Mouse (Mus musculus) bone marrow macrophage, adult 2 months (primary cell): ENCODE results near the gene Gdpd5.

Experiments
- CTCF ChIP-seq: IDR thresholded peaks from 2 replicates; pipeline ENCODE4 v1.5.1; 2012; ENCODE audit warnings: low read depth, mild to moderate bottlenecking, low read length, moderate library complexity
- POLR2A ChIP-seq: IDR thresholded peaks from 2 replicates; pipeline ENCODE4 v1.6.1; 2012; ENCODE audit warnings: mild to moderate bottlenecking, low read depth, low read length, borderline replicate concordance

DNA sequence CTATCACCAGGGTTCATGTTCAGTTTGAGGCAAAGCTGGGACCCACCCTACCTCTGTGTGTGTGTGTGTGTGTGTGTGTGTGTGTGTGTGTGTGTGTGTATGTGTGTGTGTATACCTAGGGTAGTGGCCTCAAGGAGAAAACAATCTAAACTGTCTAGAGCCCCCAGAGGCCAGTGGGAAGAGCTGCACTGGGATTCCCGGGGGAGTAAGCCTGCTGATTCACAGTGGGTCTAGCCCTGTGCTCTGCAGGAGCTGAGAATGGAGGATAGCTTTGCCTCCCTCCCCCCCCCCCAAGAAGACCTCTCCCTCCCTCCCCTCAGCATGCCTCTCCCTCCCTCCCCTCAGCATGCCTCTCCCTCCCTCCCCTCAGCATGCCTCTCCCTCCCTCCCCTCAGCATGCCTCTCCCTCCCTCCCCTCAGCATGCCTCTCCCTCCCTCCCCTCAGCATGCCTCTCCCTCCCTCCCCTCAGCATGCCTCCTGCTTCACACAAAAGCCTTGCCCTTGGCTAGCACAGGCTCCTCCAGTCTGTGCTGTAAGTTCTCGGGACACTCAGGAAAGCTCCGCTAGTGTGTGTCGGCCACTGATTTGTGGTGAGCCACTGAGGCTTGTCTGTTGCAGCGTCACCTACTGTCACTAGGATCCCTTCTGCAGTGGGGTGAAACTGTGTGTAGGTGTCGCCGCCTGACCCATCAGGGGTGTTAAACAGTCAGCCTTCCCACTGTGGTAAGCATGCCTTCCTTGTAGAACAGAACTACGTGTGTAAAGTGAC, 24.4 kb downstream of the Gdpd5 start:
- TF ChIP-seq CTCF = no peak
- no peak for TF ChIP-seq POLR2A
